Mouse (Mus musculus): ENCODE results near the gene Romo1. TPM values are rescaled to one million over a fixed set of nuclear protein-coding genes. Genes with fewer than 3 reads are reported as not detected.

The Romo1 gene
- 73.2 TPM for polyA plus RNA-seq (2015; fragmentation: Illumina TruSeq; extraction: RNeasy Lipid Tissue Mini Kit (QIAGEN cat#74804); ENCODE audit: insufficient read depth, low read depth, low replicate concordance)

DNA sequence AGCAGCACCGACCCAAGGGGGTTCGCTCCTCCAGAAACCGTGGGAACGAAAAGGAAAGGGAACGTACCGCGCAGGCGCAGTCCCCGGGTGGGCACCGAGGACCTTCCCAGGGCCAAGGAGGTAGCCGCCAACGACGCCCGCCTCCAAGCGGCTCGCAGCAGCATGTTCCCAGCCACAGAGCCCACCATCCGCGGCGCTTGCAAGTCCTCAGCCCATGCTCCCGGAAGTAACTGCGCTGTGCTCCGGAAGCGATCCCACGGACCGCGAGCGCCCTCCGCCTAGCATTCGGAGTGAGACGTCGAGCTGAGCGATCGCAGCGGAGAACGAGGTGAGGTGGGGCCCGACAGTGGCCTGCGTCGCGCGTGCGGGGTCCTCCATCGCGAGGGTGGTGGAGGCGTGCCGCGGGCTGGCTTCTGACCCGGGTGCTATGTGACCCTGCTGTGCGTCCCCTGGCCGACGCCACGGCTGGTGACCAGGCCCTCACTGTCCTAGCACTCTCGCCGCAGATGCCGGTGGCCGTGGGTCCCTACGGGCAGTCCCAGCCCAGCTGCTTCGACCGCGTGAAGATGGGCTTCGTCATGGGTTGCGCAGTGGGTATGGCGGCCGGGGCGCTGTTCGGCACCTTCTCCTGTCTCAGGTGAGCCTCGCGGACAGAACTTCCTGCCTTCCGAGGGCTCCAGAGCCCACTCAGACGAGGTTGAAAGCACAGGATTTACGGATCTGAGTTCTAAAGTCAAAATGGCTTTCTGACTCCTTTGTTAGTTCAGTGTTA lies at the start of gene Romo1, which contains the start of gene Nfs1:
Romo1 (plus strand) TSS at position 87 of the 772 bp plus-strand sequence.
Nfs1 (minus strand) TSS at position 234 of the 772 bp plus-strand sequence.

DNA sequence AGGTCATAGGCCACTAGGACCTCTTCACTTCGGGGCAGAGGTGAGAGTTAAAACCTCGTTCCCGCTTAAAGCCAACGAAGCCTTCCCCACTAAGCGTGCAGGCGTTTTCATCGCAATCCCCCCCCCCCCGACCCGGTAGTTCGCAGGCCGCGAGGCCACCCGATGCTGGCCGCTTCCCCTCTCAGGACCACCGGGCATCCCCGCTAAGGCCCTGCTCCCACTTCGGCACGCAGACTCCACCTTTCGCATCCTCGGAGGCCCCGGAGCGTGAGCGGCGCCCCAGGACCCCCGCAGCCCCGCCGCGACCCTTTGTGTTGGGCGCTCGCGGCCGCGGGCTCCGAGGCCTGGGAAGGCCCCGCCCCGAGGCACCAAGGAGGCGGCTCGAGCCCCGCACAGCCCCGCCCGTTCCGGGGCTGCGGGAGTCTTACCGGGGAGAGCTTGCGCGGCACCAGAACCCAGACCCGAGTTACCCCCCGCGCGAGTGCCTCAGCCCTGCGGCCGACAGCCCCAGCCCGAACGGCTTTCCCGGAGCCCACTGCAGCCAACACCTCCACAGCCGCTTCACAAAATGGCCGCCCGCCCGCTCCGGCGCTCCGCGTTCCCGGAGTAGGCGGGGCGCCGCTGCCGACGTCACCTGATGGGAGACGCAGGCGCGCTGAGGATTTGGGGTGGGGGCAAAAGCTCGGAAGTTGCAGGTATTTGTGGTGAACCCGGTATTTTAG lies 32.3 kb upstream of the Romo1 start, which contains the start of the genes Cpne1 and Rbm12:
Cpne1 (minus strand) TSS at position 608 of the 722 bp plus-strand sequence.
Rbm12 (minus strand) TSS at position 621 of the 722 bp plus-strand sequence.

GRCm38 (mm10) chr2:156126992-156127391 lies 16.8 kb upstream of the Romo1 start, which contains the start of gene Gm28036:
TSS of gene Gm28036 (minus strand) at chr2:156127092.

DNA sequence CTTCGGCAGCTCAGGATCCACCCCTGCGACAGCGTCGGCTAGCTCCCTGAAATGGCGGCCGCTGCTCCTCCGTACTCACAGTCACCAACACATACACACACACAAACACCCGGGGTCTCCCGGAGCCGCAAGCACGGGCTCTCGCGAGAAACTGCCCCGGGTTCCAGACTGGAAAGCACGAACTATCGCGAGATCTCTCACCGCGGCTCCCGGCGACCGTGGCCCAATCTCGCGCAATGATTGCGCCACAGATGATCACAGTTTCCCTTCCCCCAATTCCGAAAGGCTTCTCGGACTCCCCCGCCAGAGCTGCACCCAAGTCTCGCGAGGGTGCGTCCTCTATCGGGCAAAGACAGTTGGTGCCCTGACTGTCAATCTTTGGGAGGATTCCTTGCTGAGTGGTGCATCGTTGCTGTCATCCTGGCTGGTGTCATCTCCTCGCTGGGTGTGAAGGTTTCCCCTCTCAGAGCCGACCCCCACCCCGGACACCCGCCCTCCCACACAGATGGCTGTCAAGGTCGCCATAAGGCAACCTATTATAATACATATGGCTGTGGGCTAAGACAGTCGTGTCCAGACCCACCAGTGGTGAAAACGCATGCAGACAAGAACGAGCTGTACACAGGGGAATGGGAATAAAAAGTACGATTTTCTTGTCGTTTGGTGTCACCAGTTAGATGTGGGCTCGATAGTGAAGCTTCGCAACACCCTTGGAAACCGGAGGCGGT lies 36.4 kb downstream of the Romo1 start, which contains the start of gene Rbm39:
Rbm39 (minus strand) TSS at position 145 of the 728 bp plus-strand sequence.

Other genes with a start within 250 kb of the Romo1 start
- 6.6 TPM for gene Uqcc1, start 213.7 kb upstream of the Romo1 start, polyA plus RNA-seq (2015; fragmentation: Illumina TruSeq; extraction: RNeasy Lipid Tissue Mini Kit (QIAGEN cat#74804); ENCODE audit: insufficient read depth, low read depth, low replicate concordance)
- gene Gm15557, start 203.3 kb upstream of the Romo1 start, polyA plus RNA-seq (2015; fragmentation: Illumina TruSeq; extraction: RNeasy Lipid Tissue Mini Kit (QIAGEN cat#74804); ENCODE audit: insufficient read depth, low read depth, low replicate concordance) = not detected
- gene Gdf5, start 198.7 kb upstream of the Romo1 start, polyA plus RNA-seq (2015; fragmentation: Illumina TruSeq; extraction: RNeasy Lipid Tissue Mini Kit (QIAGEN cat#74804); ENCODE audit: insufficient read depth, low read depth, low replicate concordance) = not detected
- gene Cep250, start 187.6 kb upstream of the Romo1 start, polyA plus RNA-seq (2015; fragmentation: Illumina TruSeq; extraction: RNeasy Lipid Tissue Mini Kit (QIAGEN cat#74804); ENCODE audit: insufficient read depth, low read depth, low replicate concordance) = 3.5 TPM
- gene 6430550D23Rik, start 136.1 kb upstream of the Romo1 start, polyA plus RNA-seq (2015; fragmentation: Illumina TruSeq; extraction: RNeasy Lipid Tissue Mini Kit (QIAGEN cat#74804); ENCODE audit: insufficient read depth, low read depth, low replicate concordance) = 1.3 TPM
- 61.6 TPM for gene Ergic3, start 136.0 kb upstream of the Romo1 start, polyA plus RNA-seq (2015; fragmentation: Illumina TruSeq; extraction: RNeasy Lipid Tissue Mini Kit (QIAGEN cat#74804); ENCODE audit: insufficient read depth, low read depth, low replicate concordance)
- gene Fer1l4, start 91.1 kb upstream of the Romo1 start, polyA plus RNA-seq (2015; fragmentation: Illumina TruSeq; extraction: RNeasy Lipid Tissue Mini Kit (QIAGEN cat#74804); ENCODE audit: insufficient read depth, low read depth, low replicate concordance) = not detected
- not detected for gene Spag4, start 78.9 kb upstream of the Romo1 start, polyA plus RNA-seq (2015; fragmentation: Illumina TruSeq; extraction: RNeasy Lipid Tissue Mini Kit (QIAGEN cat#74804); ENCODE audit: insufficient read depth, low read depth, low replicate concordance)
- gene Cpne1, start 32.1 kb upstream of the Romo1 start, polyA plus RNA-seq (2015; fragmentation: Illumina TruSeq; extraction: RNeasy Lipid Tissue Mini Kit (QIAGEN cat#74804); ENCODE audit: insufficient read depth, low read depth, low replicate concordance) = 7.9 TPM
- 2.7 TPM for gene Rbm12, start 32.1 kb upstream of the Romo1 start, polyA plus RNA-seq (2015; fragmentation: Illumina TruSeq; extraction: RNeasy Lipid Tissue Mini Kit (QIAGEN cat#74804); ENCODE audit: insufficient read depth, low read depth, low replicate concordance)
- 1.1 TPM for gene Gm28036, start 16.9 kb upstream of the Romo1 start, polyA plus RNA-seq (2015; fragmentation: Illumina TruSeq; extraction: RNeasy Lipid Tissue Mini Kit (QIAGEN cat#74804); ENCODE audit: insufficient read depth, low read depth, low replicate concordance)
- gene Nfs1, start 147 bp downstream of the Romo1 start, polyA plus RNA-seq (2015; fragmentation: Illumina TruSeq; extraction: RNeasy Lipid Tissue Mini Kit (QIAGEN cat#74804); ENCODE audit: insufficient read depth, low read depth, low replicate concordance) = 16.7 TPM
- 104 TPM for gene Rbm39, start 36.2 kb downstream of the Romo1 start, polyA plus RNA-seq (2015; fragmentation: Illumina TruSeq; extraction: RNeasy Lipid Tissue Mini Kit (QIAGEN cat#74804); ENCODE audit: insufficient read depth, low read depth, low replicate concordance)
- gene Phf20, start 52.4 kb downstream of the Romo1 start, polyA plus RNA-seq (2015; fragmentation: Illumina TruSeq; extraction: RNeasy Lipid Tissue Mini Kit (QIAGEN cat#74804); ENCODE audit: insufficient read depth, low read depth, low replicate concordance) = 4.7 TPM
- gene Cnbd2, start 168.3 kb downstream of the Romo1 start, polyA plus RNA-seq (2015; fragmentation: Illumina TruSeq; extraction: RNeasy Lipid Tissue Mini Kit (QIAGEN cat#74804); ENCODE audit: insufficient read depth, low read depth, low replicate concordance) = not detected
- 24.9 TPM for gene Scand1, start 168.7 kb downstream of the Romo1 start, polyA plus RNA-seq (2015; fragmentation: Illumina TruSeq; extraction: RNeasy Lipid Tissue Mini Kit (QIAGEN cat#74804); ENCODE audit: insufficient read depth, low read depth, low replicate concordance)

All from pancreas, adult 10 weeks (tissue).